Mouse (Mus musculus) embryo, embryonic 10 days (tissue): Measurements from ENCODE around the gene Usp13.
A peak's percentile ranks its signal among the peaks of the same experiment; 100 is the strongest.

Experiments used
- DNase-seq: peaks from one replicate; pipeline ENCODE4 v3.0.0-alpha.2; 2015; ENCODE audit warnings: low spot score

Usp13 gene

GRCm38 (mm10) chr3:32939802-32940501, 122.6 kb downstream of the Usp13 start:
- no peak for DNase-seq

GRCm38 (mm10) chr3:32947486-32947885, 130.1 kb downstream of the Usp13 start:
- no peak for DNase-seq

GRCm38 (mm10) chr3:32951382-32951781, 134.0 kb downstream of the Usp13 start:
- DNase-seq = no peak

GRCm38 (mm10) chr3:32961494-32961893, 144.1 kb downstream of the Usp13 start:
- no peak for DNase-seq

- peak; percentile 75 for DNase-seq
Measured at GRCm38 (mm10) chr3:32965528-32965927, 148.2 kb downstream of the Usp13 start.

GRCm38 (mm10) chr3:32968671-32969425, 151.5 kb downstream of the Usp13 start:
- no peak for DNase-seq

GRCm38 (mm10) chr3:32970257-32970656, 152.9 kb downstream of the Usp13 start:
- DNase-seq = no peak

- peak; percentile 26 for DNase-seq
Measured at GRCm38 (mm10) chr3:32979238-32979637, 161.9 kb downstream of the Usp13 start.

- DNase-seq = peak; percentile 79
Measured at GRCm38 (mm10) chr3:32979981-32980380, 162.6 kb downstream of the Usp13 start.

GRCm38 (mm10) chr3:32985141-32985540, 167.8 kb downstream of the Usp13 start:
- peak; percentile 63 for DNase-seq
